Mouse (Mus musculus): Measurements from ENCODE around the gene Coch.
"Not testable (repeated sequence)": the region's sequence is repeated elsewhere in the genome, so short reads cannot be mapped to it uniquely, and the experiment has no call there.

Gene Coch

DNA sequence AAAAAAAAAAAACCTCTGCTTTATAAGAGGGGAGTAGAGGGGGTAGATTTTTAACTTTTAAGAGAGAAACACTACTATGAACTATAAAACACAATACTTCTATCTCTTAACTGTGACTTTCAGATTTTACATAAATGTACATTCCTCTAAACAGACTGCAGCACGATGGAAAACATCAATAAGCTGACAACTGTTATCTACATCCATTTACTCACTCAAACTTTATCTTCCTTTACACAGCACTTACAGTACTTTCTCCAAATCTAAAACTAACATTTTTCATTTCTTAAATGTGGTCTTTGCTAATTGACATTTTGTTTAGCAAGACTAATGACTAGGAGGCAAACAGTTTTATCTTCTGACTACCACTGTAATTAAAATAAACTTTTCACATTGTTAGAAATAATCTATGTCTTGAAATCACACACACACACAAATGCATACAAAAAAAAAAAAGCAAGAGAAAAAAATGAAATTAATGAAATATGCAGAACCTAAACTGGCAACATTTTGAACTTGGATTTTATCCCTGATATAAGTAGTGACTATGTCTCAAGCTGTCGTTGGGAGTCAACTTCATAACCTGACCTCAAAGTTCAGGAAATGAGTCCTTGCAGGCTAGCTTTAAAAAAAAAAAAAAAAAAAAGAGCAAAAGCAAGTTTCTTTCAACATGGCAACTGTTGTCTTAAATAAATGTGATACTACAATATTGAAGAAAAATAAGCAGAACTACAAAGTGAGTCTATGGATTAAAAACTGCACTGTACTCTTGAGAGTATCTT is 43.7 kb downstream of the Coch start:
- no peak for DNase-seq (ENCODE audit: low read depth, low spot score)

DNA sequence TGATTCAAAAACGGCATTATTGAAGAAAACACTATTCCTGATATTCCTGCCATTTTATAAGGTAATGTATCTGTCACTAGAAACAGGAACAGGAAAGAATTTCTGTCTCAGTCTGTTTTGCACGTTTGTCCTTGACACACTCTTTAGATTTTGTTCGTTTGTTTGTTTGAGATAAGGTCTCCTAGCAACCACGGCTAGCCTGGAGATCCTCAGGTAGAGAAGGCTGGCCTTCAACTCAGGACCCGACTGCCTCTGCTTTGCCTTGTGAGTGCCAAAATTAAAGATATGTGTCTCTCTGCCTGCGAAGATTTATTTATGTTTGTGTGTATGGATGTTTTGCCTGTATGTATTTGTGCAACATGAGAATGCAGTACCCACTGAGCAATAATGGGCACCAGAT is 48.7 kb downstream of the Coch start:
- no peak for DNase-seq (ENCODE audit: low read depth, low spot score)

DNA sequence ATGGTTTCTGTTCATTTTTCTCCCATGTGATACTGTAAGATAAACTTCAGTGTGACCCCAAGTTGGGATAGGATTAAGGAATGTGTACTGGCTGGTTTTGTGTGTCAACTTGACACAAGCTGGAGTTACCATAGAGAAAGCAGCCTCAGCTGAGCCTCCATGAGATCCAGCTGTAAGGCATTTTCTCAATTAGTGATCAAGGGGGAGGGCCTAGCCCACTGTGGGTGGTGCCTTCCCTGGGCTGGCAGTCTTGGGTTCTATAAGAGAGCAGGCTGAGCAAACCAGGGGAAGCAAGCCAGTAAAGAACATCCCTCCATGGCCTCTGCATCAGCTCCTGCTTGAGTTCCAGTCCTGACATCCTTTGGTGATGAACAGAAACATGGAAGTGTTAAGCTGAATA is 56.3 kb downstream of the Coch start:
- DNase-seq (ENCODE audit: low read depth, low spot score) = not testable (repeated sequence)
